Mouse (Mus musculus) heart, adult 2 months (tissue): ENCODE data around the gene Selenov. TPM values are rescaled to one million over a fixed set of nuclear protein-coding genes. Genes with fewer than 3 reads are reported as not detected.
A peak's percentile ranks its signal among the peaks of the same experiment; 100 is the strongest.

Source experiments
- DNase-seq, 2 experiments: peaks; one replicate each; pipeline ENCODE4 v3.0.0; 2021
- H3K27ac ChIP-seq: fragments of 200-600 bp; 2 replicates; pipeline ENCODE4 v1.8.1; 2022
- H3K27me3 ChIP-seq: fragments of 200-500 bp; 2 replicates; pipeline ENCODE4 v1.6.1; 2012; ENCODE audit warnings: mild to moderate bottlenecking, low read length, inconsistent platforms, mixed read lengths; ENCODE audit not compliant: control insufficient read depth, insufficient read depth
- H3K36me3 ChIP-seq: fragments of 200-500 bp; 2 replicates; pipeline ENCODE4 v1.6.1; 2012; ENCODE audit warnings: low read length, inconsistent platforms; ENCODE audit not compliant: control insufficient read depth, insufficient read depth
- H3K4me1 ChIP-seq: fragments of 200-500 bp; 2 replicates; pipeline ENCODE4 v1.6.1; 2011; ENCODE audit warnings: low read length; ENCODE audit not compliant: control insufficient read depth, insufficient read depth
- H3K4me3 ChIP-seq: fragments of 200-600 bp; 2 replicates; pipeline ENCODE4 v1.8.1; 2022
- H3K79me2 ChIP-seq: fragments of 200-500 bp; replicated peaks from 2 replicates; pipeline ENCODE4 v1.6.1; 2012; ENCODE audit warnings: mild to moderate bottlenecking, inconsistent platforms, low read length, moderate library complexity, mixed read lengths; ENCODE audit not compliant: control insufficient read depth, insufficient read depth
- H3K9ac ChIP-seq: fragments of 200-500 bp; 2 replicates; pipeline ENCODE4 v1.6.1; 2012; ENCODE audit warnings: low read depth, mild to moderate bottlenecking, control low read depth, inconsistent platforms, low read length, mixed read lengths
- CTCF ChIP-seq: fragments of 200-600 bp; IDR thresholded peaks from 2 replicates; pipeline ENCODE4 v1.8.1; 2022; ENCODE audit warnings: antibody characterized with exemption, mild to moderate bottlenecking, moderate library complexity
- EP300 ChIP-seq: fragments of 200-500 bp; IDR thresholded peaks from 2 replicates; pipeline ENCODE4 v1.6.1; 2011; ENCODE audit warnings: low read depth, low read length, control low read depth; ENCODE audit not compliant: insufficient read depth
- POLR2A ChIP-seq: fragments of 200-500 bp; IDR thresholded peaks from 2 replicates; pipeline ENCODE4 v1.6.1; 2011; ENCODE audit warnings: mild to moderate bottlenecking, low read depth, low read length, control low read depth; ENCODE audit not compliant: insufficient read depth
- whole genome bisulfite sequencing: fragments of 180-500 bp; shearing (Covaris S2); methylation state at CpG from one replicate; pipeline ENCODE4 v1.1.7; 2018; 5-methylcytosine and 5-hydroxymethylcytosine counted together
- intact Hi-C: fragments of 180-260 bp; cut with DNase I; formaldehyde crosslinking; loops from one replicate; pipeline ENCODE4 v1.15.1; 2025
- long read RNA-seq: library from polyadenylated mRNA; stranded (forward); transcript quantifications from one replicate; pipeline ENCODE4 v2.0.0, GENCODE M21; 2021
- polyA plus RNA-seq: library from polyadenylated mRNA; depleted of rRNA; stranded (reverse); fragments of >200 nt; gene quantifications from 2 replicates; pipeline ENCODE4 v1.2.3, GENCODE M21; 2012; rRNA removed
- total RNA-seq, 2 experiments: library from RNA; stranded (reverse); gene quantifications; 2 replicates each; pipeline ENCODE4 v1.2.3; 2021

Selenov gene
- total RNA-seq, result not detected
- polyA plus RNA-seq, result 0.08 TPM in 1 of 2 replicates, not detected in the other
- long read RNA-seq, result 0 reads

GRCm38 (mm10) chr7:28290638-28291590, at the start of gene Selenov:
Gene Selenov (minus strand): TSS chr7:28291186.
- no peak for DNase-seq
- intact Hi-C loops, result no loop called here
- Histone ChIP-seq H3K27me3 (peaks cover 16% of the 10 kb centered on the region), H3K27ac (no peak within 1 kb of the TSS), H3K4me1 (no peaks in the 10 kb centered on the region), H3K79me2 (no peaks in the 10 kb centered on the region), H3K9ac (no peak within 1 kb of the TSS), H3K36me3 (no peaks in the 10 kb centered on the region), H3K4me3 (no peak within 1 kb of the TSS)
- TF ChIP-seq CTCF (no peak), POLR2A (no peak), EP300 (no peak)
- WGBS, result 2% methylated on average over 52 of the region's 52 CpGs

DNA sequence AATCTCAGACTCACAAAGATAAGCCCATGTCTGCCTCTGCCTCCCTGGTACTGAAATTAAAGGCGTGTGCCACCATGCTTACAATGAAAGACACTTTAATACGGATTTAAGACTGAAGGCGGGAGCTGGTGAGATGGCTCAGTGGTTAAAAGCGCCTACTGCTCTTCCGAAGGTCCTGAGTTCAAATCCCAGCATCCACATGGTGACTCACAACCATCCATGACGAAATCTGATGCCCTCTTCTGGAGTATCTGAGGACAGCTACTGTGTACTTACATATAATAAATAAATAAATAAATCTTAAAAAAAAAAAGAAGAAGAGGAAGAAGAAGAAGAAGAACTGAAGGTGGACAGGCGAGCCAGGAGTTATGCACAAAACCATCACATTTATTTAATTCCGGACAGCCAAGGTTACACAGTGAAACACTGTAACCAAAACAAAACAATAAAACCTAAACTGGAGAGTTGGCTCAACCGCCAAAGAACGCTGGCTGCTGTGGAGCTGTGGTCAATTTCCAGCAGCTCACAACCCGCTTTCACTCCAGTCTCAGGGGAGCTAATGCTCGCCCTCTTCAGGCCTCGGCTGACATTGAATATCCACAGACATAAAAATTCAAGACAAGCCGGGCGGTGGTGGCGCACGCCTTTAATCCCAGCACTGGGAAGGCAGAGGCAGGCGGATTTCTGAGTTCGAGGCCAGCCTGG, 48.4 kb upstream of the Selenov start:
- Histone ChIP-seq H3K4me3 (peak overlapping the region; percentile 96), H3K27me3 (no peaks in the 10 kb centered on the region), H3K79me2 (peaks cover 8% of the 10 kb centered on the region), H3K4me1 (peaks cover 6% of the 10 kb centered on the region), H3K36me3 (peaks cover 5% of the 10 kb centered on the region; the same call in 1 of the 2 replicates), H3K9ac (no peak overlapping the region), H3K27ac (peak overlapping the region; percentile 90)
- TF ChIP-seq POLR2A (no peak), CTCF (peak; percentile 64)
- peak; percentile 67 to 75 for DNase-seq
- 56% methylated on average over 19 of the region's 19 CpGs for WGBS
- intact Hi-C loops, result no loop called here

GRCm38 (mm10) chr7:28338108-28338998, 47.4 kb upstream of the Selenov start, which contains the start of gene Supt5:
Gene Supt5 (minus strand): TSS chr7:28338746.
- WGBS, result under 1% methylated on average over 77 of the region's 77 CpGs
- Histone ChIP-seq H3K9ac (peak within 1 kb of the TSS; percentile 93), H3K79me2 (peaks cover 10% of the 10 kb centered on the region), H3K36me3 (peaks cover 5% of the 10 kb centered on the region; the same call in 1 of the 2 replicates), H3K27ac (peak within 1 kb of the TSS; percentile 90), H3K4me1 (peaks cover 6% of the 10 kb centered on the region), H3K27me3 (no peaks in the 10 kb centered on the region), H3K4me3 (peak within 1 kb of the TSS; percentile 96)
- peak; percentile 97 to 98 for DNase-seq
- intact Hi-C loops, result loop anchor here (1.0 kb wide), 2 partner anchors 12 to 26 kb away; partner anchors contain the start of genes Rps16 and Timm50
- TF ChIP-seq POLR2A (peak; percentile 92), CTCF (no peak), EP300 (peak; percentile 73; the same call in 1 of the 2 replicates)

DNA sequence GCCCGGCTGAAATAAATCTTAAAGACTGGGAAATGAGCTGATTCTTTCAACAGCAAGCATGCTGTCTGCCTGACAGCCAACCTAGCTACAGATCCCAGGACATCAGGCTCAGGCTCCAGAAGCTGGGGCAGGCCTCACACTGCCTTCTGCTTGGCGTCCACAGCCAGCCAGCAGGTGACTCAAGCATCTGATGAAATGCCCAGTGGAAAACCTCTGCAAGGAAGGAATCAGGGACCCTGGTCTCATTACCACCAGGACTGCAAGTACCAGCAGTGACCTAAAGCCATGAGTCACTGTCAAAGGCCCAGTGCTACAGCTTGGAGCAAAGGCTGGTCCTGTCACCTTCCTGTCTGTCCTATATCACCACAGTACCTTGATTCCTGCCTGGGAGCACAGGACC, 44.5 kb upstream of the Selenov start:
- Histone ChIP-seq H3K27me3 (no peaks in the 10 kb centered on the region), H3K4me1 (peaks cover 6% of the 10 kb centered on the region), H3K9ac (no peak overlapping the region), H3K4me3 (no peak overlapping the region), H3K79me2 (peaks cover 11% of the 10 kb centered on the region), H3K27ac (no peak overlapping the region), H3K36me3 (peaks cover 5% of the 10 kb centered on the region; the same call in 1 of the 2 replicates)
- intact Hi-C loops, result no loop called here
- WGBS, result 88% methylated on average over 2 of the region's 2 CpGs
- no peak for TF ChIP-seq EP300
- TF ChIP-seq CTCF, result no peak
- no peak for TF ChIP-seq POLR2A
- DNase-seq, result no peak

- no peak overlapping the region for H3K4me3 ChIP-seq
- peaks cover 6% of the 10 kb centered on the region for H3K4me1 ChIP-seq
- H3K79me2 ChIP-seq, result peaks cover 11% of the 10 kb centered on the region
- no peak overlapping the region for H3K9ac ChIP-seq
- no peaks in the 10 kb centered on the region for H3K27me3 ChIP-seq
- intact Hi-C loops, result no loop called here
- TF ChIP-seq EP300 (no peak), CTCF (no peak), POLR2A (no peak)
- peaks cover 5% of the 10 kb centered on the region; the same call in 1 of the 2 replicates for H3K36me3 ChIP-seq
- H3K27ac ChIP-seq, result no peak overlapping the region
- DNase-seq, result no peak
- 68% methylated on average over 4 of the region's 4 CpGs for WGBS
These were observed 43.5 kb upstream of the Selenov start for GRCm38 (mm10) chr7:28334534-28334933.
